Mouse (Mus musculus): ENCODE results near the gene Brpf3. TPM values are rescaled to one million over a fixed set of nuclear protein-coding genes. Genes with fewer than 3 reads are reported as not detected.

Gene Brpf3
- polyA plus RNA-seq, 1 experiment from 2014 or later = 9.0 TPM

DNA sequence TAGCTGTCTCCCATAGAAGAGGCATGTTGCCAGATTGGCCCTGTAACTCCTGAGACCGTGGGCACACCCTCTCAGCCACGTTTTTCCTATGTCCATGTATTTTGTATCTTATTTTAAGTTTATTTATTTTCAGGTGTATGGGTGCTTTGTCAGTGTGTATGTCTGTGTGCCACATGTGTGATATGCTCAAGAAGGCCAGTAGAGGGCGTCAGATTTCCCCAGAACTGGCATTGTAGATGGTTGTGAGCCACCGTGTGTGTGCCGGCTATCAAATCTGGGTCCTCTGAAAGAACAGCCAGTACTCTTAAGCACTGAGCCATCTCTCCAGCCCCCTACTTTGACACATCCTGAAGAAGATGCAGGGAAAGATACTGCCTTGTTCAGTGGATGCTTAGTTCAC lies 69.5 kb downstream of the Brpf3 start:
- Histone ChIP-seq H3K4me3 (ENCODE audit: low read depth, low read length) (no peak overlapping the region), H3K27me3 (ENCODE audit: control insufficient read depth, insufficient read depth, low read length) (no peaks in the 10 kb centered on the region), H3K9me3 (ENCODE audit: control insufficient read depth, low read length) (no peaks in the 10 kb centered on the region), H3K9ac (ENCODE audit: low read length) (no peak overlapping the region), H3K4me1 (ENCODE audit: control insufficient read depth, insufficient read depth, low read length) (no peaks in the 10 kb centered on the region), H3K4me2 (ENCODE audit: low read depth) (no peak overlapping the region), H3K27ac (ENCODE audit: low read depth, low read length) (no peak overlapping the region), H3K36me3 (ENCODE audit: control insufficient read depth, insufficient read depth, low read length) (no peaks in the 10 kb centered on the region)
- no peak for ATAC-seq (ENCODE audit: insufficient read depth, low FRiP score, low TSS enrichment)
- no peak for DNase-seq (ENCODE audit: low spot score)
- 71% methylated on average over 5 of the region's 5 CpGs for WGBS

DNA sequence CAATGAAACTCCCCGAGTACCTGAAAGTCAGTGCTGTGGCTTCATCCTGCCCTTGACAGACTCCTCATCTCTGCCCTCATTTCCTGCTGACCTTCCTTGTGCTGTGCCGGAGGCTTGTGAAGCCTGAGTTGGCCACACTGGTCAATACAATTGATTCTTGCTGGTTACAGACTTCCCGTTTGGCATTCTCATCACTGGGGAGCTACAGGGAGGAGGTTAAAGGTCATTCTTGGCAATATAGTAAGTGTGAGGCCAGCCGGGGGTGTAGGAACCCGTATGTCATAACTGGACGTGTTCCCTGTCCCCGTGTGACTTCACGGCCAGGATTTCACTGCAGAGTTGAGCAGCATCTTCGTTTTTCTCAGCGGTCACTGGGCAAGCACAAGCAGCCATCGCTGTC lies 70.9 kb downstream of the Brpf3 start:
- H3K27me3 ChIP-seq (ENCODE audit: control insufficient read depth, insufficient read depth, low read length) = no peaks in the 10 kb centered on the region
- H3K27ac ChIP-seq (ENCODE audit: low read depth, low read length) = no peak overlapping the region
- WGBS = 79% methylated on average over 11 of the region's 11 CpGs

DNA sequence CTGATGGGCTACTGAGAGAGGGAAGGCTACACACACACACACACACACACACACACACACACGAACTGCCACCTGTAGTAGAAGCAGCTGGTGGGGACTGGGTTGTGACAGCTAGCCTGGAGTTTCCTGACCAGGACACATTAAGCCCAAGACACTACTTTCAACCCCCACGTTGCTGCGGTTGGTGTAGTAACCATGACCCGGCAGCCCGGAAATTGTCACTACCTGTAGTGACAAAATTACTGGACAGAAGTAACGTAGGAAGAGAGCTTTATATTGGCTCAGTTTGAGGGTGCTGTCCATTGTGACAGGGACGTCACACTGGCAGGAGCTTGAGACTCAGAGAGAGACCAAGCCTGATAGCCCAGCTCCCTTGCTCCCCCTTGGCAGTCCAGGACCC lies 71.4 kb downstream of the Brpf3 start:
- H3K4me1 ChIP-seq (ENCODE audit: control insufficient read depth, insufficient read depth, low read length) = no peaks in the 10 kb centered on the region
- DNase-seq (ENCODE audit: low spot score) (no peak), ATAC-seq (ENCODE audit: insufficient read depth, low FRiP score, low TSS enrichment) (no peak)
- no peaks in the 10 kb centered on the region for H3K9me3 ChIP-seq (ENCODE audit: control insufficient read depth, low read length)
- no peak overlapping the region for H3K4me2 ChIP-seq (ENCODE audit: low read depth)
- no peaks in the 10 kb centered on the region for H3K27me3 ChIP-seq (ENCODE audit: control insufficient read depth, insufficient read depth, low read length)
- no peak overlapping the region for H3K27ac ChIP-seq (ENCODE audit: low read depth, low read length)
- no peak overlapping the region for H3K4me3 ChIP-seq (ENCODE audit: low read depth, low read length)
- H3K9ac ChIP-seq (ENCODE audit: low read length) = no peak overlapping the region
- WGBS = 86% methylated on average over 7 of the region's 7 CpGs
- no peaks in the 10 kb centered on the region for H3K36me3 ChIP-seq (ENCODE audit: control insufficient read depth, insufficient read depth, low read length)

More for the DNA sequence above, 70.9 kb downstream of the Brpf3 start:
- ATAC-seq (ENCODE audit: insufficient read depth, low FRiP score, low TSS enrichment) = no peak
- Histone ChIP-seq H3K36me3 (ENCODE audit: control insufficient read depth, insufficient read depth, low read length) (no peaks in the 10 kb centered on the region), H3K9ac (ENCODE audit: low read length) (no peak overlapping the region), H3K4me2 (ENCODE audit: low read depth) (no peak overlapping the region), H3K9me3 (ENCODE audit: control insufficient read depth, low read length) (no peaks in the 10 kb centered on the region), H3K4me1 (ENCODE audit: control insufficient read depth, insufficient read depth, low read length) (no peaks in the 10 kb centered on the region), H3K4me3 (ENCODE audit: low read depth, low read length) (no peak overlapping the region)
- no peak for DNase-seq (ENCODE audit: low spot score)

DNA sequence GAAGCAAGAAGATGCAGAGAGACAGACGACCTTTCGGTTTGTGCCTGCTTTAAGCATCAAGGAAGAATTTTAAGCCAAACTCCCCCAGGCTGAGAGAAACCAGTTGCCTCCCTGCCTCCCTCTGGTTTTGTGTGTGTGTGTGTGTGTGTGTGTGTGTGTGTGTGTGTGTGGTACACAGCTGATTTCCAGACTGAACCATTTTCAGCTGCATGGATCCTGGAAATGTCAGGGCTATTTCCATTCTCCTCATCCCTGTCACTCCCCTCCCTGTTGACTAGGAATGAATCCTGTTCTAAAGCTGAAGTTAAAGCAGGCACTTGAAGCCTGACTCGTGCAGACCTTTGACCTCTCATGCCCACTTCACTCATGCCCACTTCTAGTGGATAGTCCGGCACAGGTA lies 73.3 kb downstream of the Brpf3 start:
- H3K27ac ChIP-seq (ENCODE audit: low read depth, low read length) = no peak overlapping the region
- no peaks in the 10 kb centered on the region for H3K4me1 ChIP-seq (ENCODE audit: control insufficient read depth, insufficient read depth, low read length)
- H3K9me3 ChIP-seq (ENCODE audit: control insufficient read depth, low read length) = no peaks in the 10 kb centered on the region
- H3K4me3 ChIP-seq (ENCODE audit: low read depth, low read length) = no peak overlapping the region
- no peak overlapping the region for H3K4me2 ChIP-seq (ENCODE audit: low read depth)
- WGBS = 81% methylated on average over 4 of the region's 4 CpGs
- H3K36me3 ChIP-seq (ENCODE audit: control insufficient read depth, insufficient read depth, low read length) = no peaks in the 10 kb centered on the region
- no peak overlapping the region for H3K9ac ChIP-seq (ENCODE audit: low read length)
- no peak for ATAC-seq (ENCODE audit: insufficient read depth, low FRiP score, low TSS enrichment)
- DNase-seq (ENCODE audit: low spot score) = no peak
- no peaks in the 10 kb centered on the region for H3K27me3 ChIP-seq (ENCODE audit: control insufficient read depth, insufficient read depth, low read length)

DNA sequence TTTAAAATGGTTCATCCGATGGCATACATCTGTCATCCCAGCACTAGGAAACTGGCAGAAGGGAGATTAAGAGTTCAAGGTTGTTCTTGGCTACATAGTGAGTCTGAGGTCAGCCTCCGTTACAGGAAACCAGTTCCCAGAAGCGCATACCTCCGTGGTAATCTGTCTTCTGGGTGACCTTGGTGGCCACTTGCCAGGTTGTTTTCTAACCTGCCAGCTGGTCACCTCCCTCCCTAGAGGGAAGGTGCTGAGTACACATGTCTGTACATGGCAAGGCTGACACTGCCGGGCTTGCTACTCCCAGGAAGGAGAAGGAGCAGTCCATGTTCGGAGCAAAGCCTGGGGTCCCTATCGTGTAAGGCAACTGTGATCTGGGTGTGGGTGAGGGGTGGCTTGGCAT lies 73.9 kb downstream of the Brpf3 start:
- 78% methylated on average over 7 of the region's 7 CpGs for WGBS
- no peak for DNase-seq (ENCODE audit: low spot score)

DNA sequence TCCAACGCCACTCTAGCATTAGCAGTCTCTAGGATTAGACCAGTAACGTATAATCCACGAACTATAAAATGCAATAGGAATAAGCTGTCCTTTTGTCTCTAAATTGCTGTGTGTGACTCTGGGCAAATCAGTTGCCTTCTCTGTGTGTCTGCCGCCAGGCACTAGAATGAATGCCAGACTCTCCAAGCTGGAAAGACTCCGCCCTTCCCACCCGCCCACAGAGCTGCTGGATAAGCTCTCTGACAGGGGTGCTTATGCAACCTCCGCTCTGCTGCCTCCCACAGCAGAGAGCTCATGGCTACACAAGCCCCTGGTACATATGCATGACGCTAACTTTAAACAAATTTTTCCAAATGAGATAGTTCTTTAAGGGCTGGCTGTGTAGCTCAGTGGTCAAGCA lies 74.4 kb downstream of the Brpf3 start:
- DNase-seq (ENCODE audit: low spot score) (no peak), ATAC-seq (ENCODE audit: insufficient read depth, low FRiP score, low TSS enrichment) (no peak)
- Histone ChIP-seq H3K4me3 (ENCODE audit: low read depth, low read length) (no peak overlapping the region), H3K36me3 (ENCODE audit: control insufficient read depth, insufficient read depth, low read length) (no peaks in the 10 kb centered on the region), H3K9me3 (ENCODE audit: control insufficient read depth, low read length) (no peaks in the 10 kb centered on the region), H3K4me2 (ENCODE audit: low read depth) (no peak overlapping the region), H3K9ac (ENCODE audit: low read length) (no peak overlapping the region), H3K27ac (ENCODE audit: low read depth, low read length) (no peak overlapping the region), H3K27me3 (ENCODE audit: control insufficient read depth, insufficient read depth, low read length) (no peaks in the 10 kb centered on the region), H3K4me1 (ENCODE audit: control insufficient read depth, insufficient read depth, low read length) (no peaks in the 10 kb centered on the region)
- 55% methylated on average over 8 of the region's 8 CpGs for WGBS

More for the DNA sequence above, 73.9 kb downstream of the Brpf3 start:
- H3K27me3 ChIP-seq (ENCODE audit: control insufficient read depth, insufficient read depth, low read length) = no peaks in the 10 kb centered on the region
- no peaks in the 10 kb centered on the region for H3K4me1 ChIP-seq (ENCODE audit: control insufficient read depth, insufficient read depth, low read length)
- H3K4me3 ChIP-seq (ENCODE audit: low read depth, low read length) = no peak overlapping the region
- H3K36me3 ChIP-seq (ENCODE audit: control insufficient read depth, insufficient read depth, low read length) = no peaks in the 10 kb centered on the region
- no peak overlapping the region for H3K27ac ChIP-seq (ENCODE audit: low read depth, low read length)
- no peak overlapping the region for H3K9ac ChIP-seq (ENCODE audit: low read length)
- no peaks in the 10 kb centered on the region for H3K9me3 ChIP-seq (ENCODE audit: control insufficient read depth, low read length)
- no peak overlapping the region for H3K4me2 ChIP-seq (ENCODE audit: low read depth)
- no peak for ATAC-seq (ENCODE audit: insufficient read depth, low FRiP score, low TSS enrichment)

DNA sequence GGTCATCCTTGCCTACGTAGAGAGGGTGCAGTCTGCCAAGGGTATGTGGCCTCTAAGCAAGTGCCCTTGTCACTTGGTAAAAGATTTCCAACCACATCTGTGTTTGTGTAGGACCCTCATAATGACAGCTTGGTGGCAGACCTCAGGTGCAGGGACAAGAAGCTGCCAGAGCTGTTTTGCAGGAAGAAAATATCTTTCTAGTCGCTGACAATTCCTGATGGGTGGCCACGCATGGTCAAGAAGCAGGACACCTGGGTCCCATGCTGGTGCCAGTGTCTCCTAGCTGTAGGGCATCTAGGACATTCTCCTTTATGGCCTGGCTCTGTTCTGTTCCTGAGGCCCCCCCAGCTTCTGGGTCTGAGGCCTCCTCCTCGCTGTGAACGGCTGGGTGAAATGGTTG lies 75.4 kb downstream of the Brpf3 start:
- Histone ChIP-seq H3K4me1 (ENCODE audit: control insufficient read depth, insufficient read depth, low read length) (no peaks in the 10 kb centered on the region), H3K9me3 (ENCODE audit: control insufficient read depth, low read length) (no peaks in the 10 kb centered on the region), H3K27me3 (ENCODE audit: control insufficient read depth, insufficient read depth, low read length) (no peaks in the 10 kb centered on the region), H3K9ac (ENCODE audit: low read length) (no peak overlapping the region), H3K36me3 (ENCODE audit: control insufficient read depth, insufficient read depth, low read length) (no peaks in the 10 kb centered on the region), H3K4me3 (ENCODE audit: low read depth, low read length) (no peak overlapping the region), H3K4me2 (ENCODE audit: low read depth) (no peak overlapping the region), H3K27ac (ENCODE audit: low read depth, low read length) (no peak overlapping the region)
- 69% methylated on average over 5 of the region's 5 CpGs for WGBS
- ATAC-seq (ENCODE audit: insufficient read depth, low FRiP score, low TSS enrichment) (no peak), DNase-seq (ENCODE audit: low spot score) (no peak)

DNA sequence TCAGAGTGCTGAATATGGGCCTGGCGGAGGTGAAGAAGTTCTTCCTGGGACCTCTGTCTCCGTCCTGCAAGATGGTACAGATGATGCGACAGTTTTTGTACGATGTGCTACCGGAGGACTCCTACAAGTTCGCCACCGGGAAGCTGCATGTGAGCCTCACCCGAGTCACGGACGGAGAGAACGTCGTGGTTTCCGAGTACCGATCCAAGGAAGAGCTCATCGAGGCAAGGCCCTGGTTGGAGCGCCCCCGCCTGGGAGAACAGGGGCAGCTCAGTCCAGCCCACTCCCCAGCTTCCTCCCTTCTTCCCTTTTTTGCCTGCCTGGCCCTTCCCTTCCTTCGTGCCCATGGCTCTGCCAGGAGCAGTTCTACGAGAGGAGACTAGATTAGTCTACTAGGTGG lies 75.9 kb downstream of the Brpf3 start:
- Histone ChIP-seq H3K27ac (ENCODE audit: low read depth, low read length) (no peak overlapping the region), H3K9me3 (ENCODE audit: control insufficient read depth, low read length) (no peaks in the 10 kb centered on the region), H3K4me3 (ENCODE audit: low read depth, low read length) (no peak overlapping the region), H3K4me2 (ENCODE audit: low read depth) (no peak overlapping the region), H3K36me3 (ENCODE audit: control insufficient read depth, insufficient read depth, low read length) (no peaks in the 10 kb centered on the region), H3K9ac (ENCODE audit: low read length) (no peak overlapping the region), H3K4me1 (ENCODE audit: control insufficient read depth, insufficient read depth, low read length) (no peaks in the 10 kb centered on the region), H3K27me3 (ENCODE audit: control insufficient read depth, insufficient read depth, low read length) (no peaks in the 10 kb centered on the region)
- 18% methylated on average over 19 of the region's 19 CpGs for WGBS
- ATAC-seq (ENCODE audit: insufficient read depth, low FRiP score, low TSS enrichment) (no peak), DNase-seq (ENCODE audit: low spot score) (peak; percentile 63)

DNA sequence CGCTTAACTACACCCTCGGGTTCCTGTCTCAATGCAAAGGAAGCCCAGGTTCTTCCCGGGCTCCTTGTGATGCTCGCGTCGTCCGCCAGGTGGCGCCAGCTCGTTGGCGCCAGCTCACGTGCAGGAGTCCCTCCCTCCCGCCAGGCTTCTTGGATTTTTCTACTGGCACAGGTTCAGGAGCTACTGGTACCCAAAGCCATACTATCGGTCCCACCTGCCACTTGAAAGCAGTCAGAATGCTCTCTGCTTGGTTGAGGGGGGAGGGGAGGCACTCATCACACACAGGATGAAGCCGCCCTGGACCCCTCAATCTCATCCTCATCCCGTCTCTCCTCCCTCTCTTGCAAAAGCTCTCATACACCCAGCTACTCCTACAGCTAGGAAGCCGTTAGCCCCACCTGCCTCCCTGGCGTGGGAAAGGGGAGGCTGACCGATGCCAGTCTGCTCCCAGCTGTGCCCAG lies 79.1 kb downstream of the Brpf3 start:
- Histone ChIP-seq H3K27ac (ENCODE audit: low read depth, low read length) (no peak overlapping the region), H3K4me1 (ENCODE audit: control insufficient read depth, insufficient read depth, low read length) (no peaks in the 10 kb centered on the region), H3K4me3 (ENCODE audit: low read depth, low read length) (no peak overlapping the region), H3K9ac (ENCODE audit: low read length) (no peak overlapping the region), H3K9me3 (ENCODE audit: control insufficient read depth, low read length) (no peaks in the 10 kb centered on the region), H3K27me3 (ENCODE audit: control insufficient read depth, insufficient read depth, low read length) (no peaks in the 10 kb centered on the region), H3K4me2 (ENCODE audit: low read depth) (no peak overlapping the region), H3K36me3 (ENCODE audit: control insufficient read depth, insufficient read depth, low read length) (no peaks in the 10 kb centered on the region)
- DNase-seq (ENCODE audit: low spot score) = peak; percentile 90
- ATAC-seq (ENCODE audit: insufficient read depth, low FRiP score, low TSS enrichment) = no peak
- 5% methylated on average over 18 of the region's 18 CpGs for WGBS
